Mouse (Mus musculus): ENCODE data around the gene Pxk.

GRCm38 (mm10) chr14:8080165-8080679 lies 17.8 kb upstream of the Pxk start, which contains the start of gene Rpp14:
- TF ChIP-seq CTCF (IDR thresholded peaks at IDR 0.05; ENCODE audit: control insufficient read depth, insufficient read depth, insufficient read length) (peak; percentile 88), USF1 (IDR thresholded peaks at IDR 0.05; ENCODE audit: low read depth) (no peak), CEBPB (IDR thresholded peaks at IDR 0.05; ENCODE audit: low read depth) (no peak), MAX (IDR thresholded peaks at IDR 0.05) (peak; percentile 90), MYOG (IDR thresholded peaks at IDR 0.05; ENCODE audit: control insufficient read depth, extremely low read depth, insufficient read length) (no peak), MYOD1 (IDR thresholded peaks at IDR 0.05; ENCODE audit: control insufficient read depth, insufficient read length, low read depth) (no peak), FOSL1 (IDR thresholded peaks at IDR 0.05; ENCODE audit: insufficient read depth, low read length, poor library complexity, severe bottlenecking) (no peak)

All from C2C12 (cell line).